Mouse (Mus musculus): Measurements from ENCODE around the gene Ppp1r35.

Gene Ppp1r35

GRCm38 (mm10) chr5:137826421-137826820, 47.8 kb downstream of the Ppp1r35 start:
- DNase-seq (ENCODE audit: extremely low spot score), result no peak

GRCm38 (mm10) chr5:137828694-137829093, 50.0 kb downstream of the Ppp1r35 start:
- no peak for DNase-seq (ENCODE audit: extremely low spot score)
